Mouse (Mus musculus): Measurements from ENCODE around the gene Adamts12. TPM values are rescaled to one million over a fixed set of nuclear protein-coding genes. Genes with fewer than 3 reads are reported as not detected.
A peak's percentile ranks its signal among the peaks of the same experiment; 100 is the strongest.

Gene Adamts12
- 5.1 and 5.5 TPM in 2 replicates for polyA plus RNA-seq (2014; fragmentation: Nextera tagmentation; extraction: Ambion mirVana)

DNA sequence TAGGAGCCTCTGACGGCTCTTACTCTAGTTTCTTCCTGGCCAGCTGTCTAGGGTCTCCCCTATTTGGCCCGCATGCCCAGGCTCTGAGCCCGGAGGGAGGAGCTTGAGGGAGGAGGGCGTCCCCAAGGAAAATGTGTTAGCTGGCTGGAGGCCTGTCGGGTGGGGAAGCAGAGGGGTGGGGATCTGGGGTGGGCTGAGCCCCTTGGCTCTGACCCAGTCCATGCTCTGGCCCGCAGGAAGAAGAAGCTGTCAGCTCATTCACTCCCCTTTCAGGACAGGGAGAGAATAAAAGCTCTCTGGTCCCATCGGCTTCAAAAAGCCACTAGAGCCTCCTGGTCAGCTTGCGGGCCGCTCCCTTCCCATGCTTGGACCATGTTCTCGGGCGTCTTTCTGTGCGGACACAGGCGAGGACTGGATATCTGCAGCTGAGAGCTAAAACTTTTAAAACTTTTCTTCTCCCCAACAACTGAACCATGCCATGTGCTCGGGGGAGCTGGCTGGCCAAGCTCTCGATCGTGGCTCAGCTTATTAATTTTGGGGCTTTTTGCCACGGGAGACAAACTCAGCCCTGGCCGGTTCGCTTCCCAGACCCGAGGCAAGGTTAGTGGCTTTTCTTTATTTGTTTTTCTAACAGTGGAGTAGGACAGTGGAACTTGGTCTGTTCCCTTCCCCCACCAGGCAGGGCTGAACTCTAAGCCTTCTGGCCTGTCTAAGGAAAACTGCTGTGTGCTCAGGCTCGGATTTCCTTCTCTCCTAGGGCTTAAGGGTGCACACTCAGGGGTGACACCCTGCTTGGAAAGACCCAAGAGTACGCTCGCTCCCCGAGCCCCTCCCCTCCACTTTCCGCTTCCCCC is at the start of gene Adamts12:
TSS of gene Adamts12 (plus strand) at position 233 of the 854 bp plus-strand sequence.
- WGBS: 1% methylated on average over 25 of the region's 25 CpGs
- H3K36me3 ChIP-seq (ENCODE audit: control insufficient read depth, insufficient read depth, low read length): no peaks in the 10 kb centered on the region
- peak; percentile 87 for ATAC-seq (ENCODE audit: insufficient number of reproducible peaks, insufficient read depth, low FRiP score, low read depth)

DNA sequence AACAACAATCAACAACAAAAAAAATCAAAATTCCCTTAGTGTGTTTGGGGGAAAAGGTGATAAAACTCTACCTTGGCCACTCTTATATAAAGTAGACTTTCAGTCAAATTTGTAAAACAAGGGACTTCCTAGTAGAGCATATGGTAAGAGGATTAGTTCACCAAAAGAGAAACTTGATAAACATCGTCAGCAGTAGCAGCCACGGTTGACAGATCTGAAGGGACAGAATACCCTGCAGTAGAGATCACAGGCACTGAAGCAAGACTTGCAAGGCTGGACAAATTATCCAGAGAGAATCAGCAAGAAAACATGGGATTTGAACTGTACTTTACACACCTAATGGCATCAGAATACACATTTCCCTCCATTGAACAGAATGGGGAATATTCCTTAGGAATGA is 49.7 kb upstream of the Adamts12 start:
- Histone ChIP-seq H3K4me3 (ENCODE audit: low read depth, low read length) (no peak overlapping the region), H3K9me3 (ENCODE audit: control insufficient read depth, low read depth, low read length) (no peaks in the 10 kb centered on the region), H3K27me3 (ENCODE audit: control insufficient read depth, insufficient read depth, low read length) (no peaks in the 10 kb centered on the region), H3K9ac (replicated peaks; ENCODE audit: low read depth, low read length) (no peak overlapping the region), H3K4me2 (replicated peaks; ENCODE audit: low read depth, low read length) (no peak overlapping the region), H3K4me1 (ENCODE audit: control insufficient read depth, insufficient read depth, low read length) (no peaks in the 10 kb centered on the region), H3K36me3 (ENCODE audit: control insufficient read depth, insufficient read depth, low read length) (no peaks in the 10 kb centered on the region), H3K27ac (ENCODE audit: low read length) (no peak overlapping the region)
- no peak for ATAC-seq (ENCODE audit: insufficient number of reproducible peaks, insufficient read depth, low FRiP score, low read depth)
- WGBS: 64% methylated on average over 2 of the region's 2 CpGs

More for the DNA sequence above, at the start of gene Adamts12:
- H3K9me3 ChIP-seq (ENCODE audit: control insufficient read depth, low read depth, low read length): no peaks in the 10 kb centered on the region
- no peaks in the 10 kb centered on the region for H3K27me3 ChIP-seq (ENCODE audit: control insufficient read depth, insufficient read depth, low read length)
- H3K9ac ChIP-seq (replicated peaks; ENCODE audit: low read depth, low read length): peak within 1 kb of the TSS; percentile 42
- peak within 1 kb of the TSS; percentile 94 for H3K27ac ChIP-seq (ENCODE audit: low read length)
- H3K4me2 ChIP-seq (replicated peaks; ENCODE audit: low read depth, low read length): peak within 1 kb of the TSS; percentile 82
- peaks cover 5% of the 10 kb centered on the region; the same call in 1 of the 2 replicates for H3K4me1 ChIP-seq (ENCODE audit: control insufficient read depth, insufficient read depth, low read length)
- H3K4me3 ChIP-seq (ENCODE audit: low read depth, low read length): peak within 1 kb of the TSS; percentile 40

DNA sequence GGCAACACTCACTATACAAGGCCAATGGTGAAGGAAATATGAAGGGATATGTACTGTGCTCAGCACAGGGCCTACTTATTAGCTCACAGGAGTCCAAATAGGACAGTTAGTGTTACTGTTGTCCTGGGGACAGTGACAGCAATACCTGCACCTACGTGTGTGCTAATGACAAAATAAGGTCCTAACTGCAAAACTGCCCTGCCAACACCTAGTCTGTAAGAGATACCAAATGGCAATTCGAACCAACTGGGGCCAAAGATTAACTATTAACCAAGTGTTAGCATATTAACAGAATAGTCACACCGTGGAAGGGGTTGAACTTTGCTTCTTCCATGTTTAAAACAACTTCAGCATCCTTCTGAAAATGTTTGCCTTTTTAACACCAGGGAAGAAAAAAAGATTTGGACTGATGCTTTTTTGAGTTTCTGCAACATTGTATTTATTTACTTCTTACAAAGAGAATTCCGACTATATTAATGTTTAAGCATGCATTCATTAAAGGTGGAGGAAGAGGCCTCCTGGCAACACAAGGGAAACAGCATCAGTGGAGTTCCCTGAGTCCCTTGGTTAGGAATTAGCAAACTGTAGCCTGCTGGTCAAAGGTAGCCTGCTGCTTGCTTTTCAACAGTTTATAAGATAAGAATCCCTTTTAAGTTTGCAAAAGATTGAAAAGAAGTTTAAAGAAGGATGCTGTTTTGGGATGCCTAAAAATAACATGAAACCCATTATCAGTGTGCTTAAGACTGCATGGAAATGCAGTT is 37.6 kb upstream of the Adamts12 start:
- ATAC-seq (ENCODE audit: insufficient number of reproducible peaks, insufficient read depth, low FRiP score, low read depth): no peak
- Histone ChIP-seq H3K27me3 (ENCODE audit: control insufficient read depth, insufficient read depth, low read length) (no peaks in the 10 kb centered on the region), H3K4me2 (replicated peaks; ENCODE audit: low read depth, low read length) (no peak overlapping the region), H3K9ac (replicated peaks; ENCODE audit: low read depth, low read length) (no peak overlapping the region), H3K27ac (ENCODE audit: low read length) (no peak overlapping the region), H3K9me3 (ENCODE audit: control insufficient read depth, low read depth, low read length) (no peaks in the 10 kb centered on the region), H3K36me3 (ENCODE audit: control insufficient read depth, insufficient read depth, low read length) (no peaks in the 10 kb centered on the region), H3K4me1 (ENCODE audit: control insufficient read depth, insufficient read depth, low read length) (no peaks in the 10 kb centered on the region), H3K4me3 (ENCODE audit: low read depth, low read length) (no peak overlapping the region)
- 61% methylated on average over 4 of the region's 4 CpGs for whole genome bisulfite sequencing

DNA sequence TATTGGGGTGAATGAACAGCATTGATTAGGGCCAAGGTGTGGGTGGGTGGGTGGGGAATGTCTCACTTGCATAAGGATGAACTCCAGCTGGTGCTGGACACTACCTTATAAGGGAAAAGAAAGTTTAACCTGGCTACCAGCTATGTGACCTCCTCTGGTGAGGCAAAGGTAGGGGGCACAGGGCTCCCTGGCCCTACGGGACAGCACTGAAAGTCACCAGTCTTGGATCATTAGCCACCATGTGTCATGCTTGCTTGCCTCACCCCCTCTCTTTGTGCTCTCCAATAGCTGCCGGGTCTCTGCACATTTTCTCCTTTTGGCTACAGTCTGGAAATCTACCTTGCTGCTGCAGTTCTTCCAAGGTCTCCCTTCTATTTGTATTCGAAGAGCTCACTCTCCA is 34.4 kb upstream of the Adamts12 start:
- no peaks in the 10 kb centered on the region for H3K4me1 ChIP-seq (ENCODE audit: control insufficient read depth, insufficient read depth, low read length)
- peaks cover 6% of the 10 kb centered on the region; the same call in 1 of the 2 replicates for H3K27me3 ChIP-seq (ENCODE audit: control insufficient read depth, insufficient read depth, low read length)
- H3K9ac ChIP-seq (replicated peaks; ENCODE audit: low read depth, low read length): no peak overlapping the region
- no peak overlapping the region for H3K4me3 ChIP-seq (ENCODE audit: low read depth, low read length)
- no peak overlapping the region for H3K4me2 ChIP-seq (replicated peaks; ENCODE audit: low read depth, low read length)
- no peak for ATAC-seq (ENCODE audit: insufficient number of reproducible peaks, insufficient read depth, low FRiP score, low read depth)
- no peaks in the 10 kb centered on the region for H3K9me3 ChIP-seq (ENCODE audit: control insufficient read depth, low read depth, low read length)
- no peaks in the 10 kb centered on the region for H3K36me3 ChIP-seq (ENCODE audit: control insufficient read depth, insufficient read depth, low read length)
- H3K27ac ChIP-seq (ENCODE audit: low read length): no peak overlapping the region
- 74% methylated on average over 3 of the region's 3 CpGs for WGBS

DNA sequence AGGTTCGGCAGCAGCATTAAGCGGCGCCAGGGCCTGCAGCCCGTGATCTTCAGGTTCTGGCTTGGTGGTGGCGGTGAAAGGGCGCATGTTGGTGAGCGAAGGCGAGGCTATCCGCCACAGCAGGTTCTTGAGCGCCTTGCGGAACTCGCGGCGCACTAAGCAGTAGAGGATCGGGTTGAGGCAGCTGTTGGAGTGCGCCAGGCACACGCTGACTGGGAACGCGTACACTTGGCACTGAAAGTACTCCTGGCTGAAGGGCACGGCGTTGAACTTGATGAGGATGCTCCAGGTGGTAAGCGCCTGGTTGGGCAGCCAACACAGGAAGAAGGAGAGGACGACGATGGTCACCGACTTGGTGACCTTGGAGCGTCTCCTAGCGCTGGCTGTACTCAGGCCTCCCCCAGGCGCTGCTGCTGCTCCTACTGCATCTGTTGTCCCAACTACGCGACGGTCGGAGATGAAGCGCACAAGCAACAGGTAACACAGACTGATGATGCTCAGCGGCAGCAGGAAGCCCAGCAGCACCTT is 28.6 kb upstream of the Adamts12 start:
- Histone ChIP-seq H3K4me3 (ENCODE audit: low read depth, low read length) (peak overlapping the region; percentile 28), H3K9me3 (ENCODE audit: control insufficient read depth, low read depth, low read length) (no peaks in the 10 kb centered on the region), H3K27ac (ENCODE audit: low read length) (no peak overlapping the region), H3K4me1 (ENCODE audit: control insufficient read depth, insufficient read depth, low read length) (peaks cover 15% of the 10 kb centered on the region; the same call in 1 of the 2 replicates), H3K9ac (replicated peaks; ENCODE audit: low read depth, low read length) (no peak overlapping the region), H3K4me2 (replicated peaks; ENCODE audit: low read depth, low read length) (peak overlapping the region; percentile 55), H3K27me3 (ENCODE audit: control insufficient read depth, insufficient read depth, low read length) (peaks cover 37% of the 10 kb centered on the region), H3K36me3 (ENCODE audit: control insufficient read depth, insufficient read depth, low read length) (no peaks in the 10 kb centered on the region)
- no peak for ATAC-seq (ENCODE audit: insufficient number of reproducible peaks, insufficient read depth, low FRiP score, low read depth)
- 6% methylated on average over 34 of the region's 34 CpGs for WGBS

DNA sequence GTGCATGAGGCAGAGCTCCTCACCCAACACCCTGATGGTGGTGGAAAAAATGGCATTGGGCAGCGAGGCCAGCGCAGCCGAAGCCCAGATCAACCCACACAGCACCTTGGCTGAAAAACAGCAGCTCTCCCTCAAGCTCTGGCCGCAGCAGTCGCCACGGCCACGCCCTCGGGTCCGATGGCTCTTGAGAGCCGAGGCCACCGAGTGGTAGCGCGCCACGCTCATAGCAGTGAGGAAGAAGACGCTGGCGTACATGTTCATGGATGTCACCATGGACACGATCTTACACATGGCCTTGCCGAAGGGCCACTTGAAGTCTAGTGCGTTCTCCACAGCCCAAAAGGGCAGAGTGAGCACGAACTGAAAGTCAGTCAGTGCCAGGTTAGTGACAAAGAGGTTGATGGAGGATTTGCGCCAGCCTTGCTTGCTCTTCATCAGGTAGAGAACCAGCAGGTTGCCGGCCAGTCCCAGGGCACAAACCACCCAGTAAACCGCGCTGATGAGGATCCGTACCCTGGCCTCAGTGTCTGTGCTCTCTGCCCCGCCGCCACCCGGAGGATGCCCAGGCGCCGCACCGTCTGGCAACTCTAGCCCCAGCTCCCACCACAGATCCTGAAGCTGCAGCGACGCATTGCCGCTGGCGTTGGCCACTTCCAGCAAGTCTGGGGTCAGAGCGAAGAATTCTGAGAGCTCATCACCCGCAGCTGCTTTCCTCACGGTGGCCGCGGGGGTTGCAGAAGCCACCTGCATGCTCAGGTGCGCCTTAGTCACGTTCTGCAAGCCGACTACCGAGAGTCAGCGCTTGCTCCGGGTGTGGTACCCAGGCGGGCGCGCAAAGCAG is 27.8 kb upstream of the Adamts12 start:
- Histone ChIP-seq H3K4me3 (ENCODE audit: low read depth, low read length) (peak overlapping the region; percentile 28), H3K4me1 (ENCODE audit: control insufficient read depth, insufficient read depth, low read length) (peaks cover 15% of the 10 kb centered on the region; the same call in 1 of the 2 replicates), H3K4me2 (replicated peaks; ENCODE audit: low read depth, low read length) (peak overlapping the region; percentile 55), H3K27me3 (ENCODE audit: control insufficient read depth, insufficient read depth, low read length) (peaks cover 37% of the 10 kb centered on the region), H3K9me3 (ENCODE audit: control insufficient read depth, low read depth, low read length) (no peaks in the 10 kb centered on the region), H3K36me3 (ENCODE audit: control insufficient read depth, insufficient read depth, low read length) (no peaks in the 10 kb centered on the region), H3K27ac (ENCODE audit: low read length) (no peak overlapping the region), H3K9ac (replicated peaks; ENCODE audit: low read depth, low read length) (no peak overlapping the region)
- no peak for ATAC-seq (ENCODE audit: insufficient number of reproducible peaks, insufficient read depth, low FRiP score, low read depth)
- 2% methylated on average over 49 of the region's 49 CpGs for WGBS

DNA sequence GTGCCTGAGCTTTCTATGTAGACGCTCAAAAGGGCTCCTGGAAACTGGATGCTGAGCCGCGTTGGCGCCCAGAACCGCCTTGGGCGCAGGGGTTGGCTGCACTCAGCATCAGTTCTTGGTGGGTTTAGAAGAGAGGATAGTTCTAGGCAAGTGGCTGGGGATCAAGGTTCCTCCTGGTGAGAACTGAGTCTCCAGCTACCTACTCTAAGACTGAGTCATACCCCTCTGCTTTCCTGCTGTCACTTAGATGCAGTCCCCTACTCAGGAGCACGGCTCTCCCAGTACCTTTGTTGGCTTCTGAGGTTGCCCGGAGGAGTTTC is 27.3 kb upstream of the Adamts12 start:
- Histone ChIP-seq H3K9me3 (ENCODE audit: control insufficient read depth, low read depth, low read length) (no peaks in the 10 kb centered on the region), H3K36me3 (ENCODE audit: control insufficient read depth, insufficient read depth, low read length) (no peaks in the 10 kb centered on the region), H3K9ac (replicated peaks; ENCODE audit: low read depth, low read length) (no peak overlapping the region), H3K27me3 (ENCODE audit: control insufficient read depth, insufficient read depth, low read length) (peaks cover 37% of the 10 kb centered on the region), H3K27ac (ENCODE audit: low read length) (no peak overlapping the region), H3K4me3 (ENCODE audit: low read depth, low read length) (peak overlapping the region; percentile 28; the same call in 1 of the 2 replicates), H3K4me1 (ENCODE audit: control insufficient read depth, insufficient read depth, low read length) (peaks cover 15% of the 10 kb centered on the region; the same call in 1 of the 2 replicates), H3K4me2 (replicated peaks; ENCODE audit: low read depth, low read length) (peak overlapping the region; percentile 55; the same call in 1 of the 2 replicates)
- no peak for ATAC-seq (ENCODE audit: insufficient number of reproducible peaks, insufficient read depth, low FRiP score, low read depth)
- 5% methylated on average over 8 of the region's 8 CpGs for WGBS

DNA sequence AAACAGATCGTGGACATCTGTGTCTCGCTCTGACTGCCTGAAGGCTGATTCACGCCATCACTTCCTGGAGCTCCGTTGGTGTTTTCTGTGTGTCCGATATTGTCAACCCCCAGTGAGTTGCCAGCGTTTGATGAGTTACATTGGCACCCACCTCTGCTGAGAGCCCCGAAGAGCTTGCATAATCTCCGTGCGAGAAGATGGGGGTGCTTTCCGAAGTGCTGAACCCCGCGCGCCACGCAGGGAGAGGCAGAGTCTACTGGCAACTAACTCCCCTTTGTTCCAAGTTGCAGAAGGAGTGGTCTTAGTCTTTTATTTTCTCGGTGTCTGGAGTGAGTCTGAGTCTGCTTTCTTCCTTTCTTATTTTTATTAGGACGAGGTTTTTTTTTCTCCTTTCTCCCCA is 26.9 kb upstream of the Adamts12 start, which contains the start of gene Rxfp3:
TSS of gene Rxfp3 (minus strand) at position 281 of the 400 bp plus-strand sequence.
- H3K9ac ChIP-seq (replicated peaks; ENCODE audit: low read depth, low read length): no peak within 1 kb of the TSS
- peak within 1 kb of the TSS; percentile 55 for H3K4me2 ChIP-seq (replicated peaks; ENCODE audit: low read depth, low read length)
- no peaks in the 10 kb centered on the region for H3K36me3 ChIP-seq (ENCODE audit: control insufficient read depth, insufficient read depth, low read length)
- no peak for ATAC-seq (ENCODE audit: insufficient number of reproducible peaks, insufficient read depth, low FRiP score, low read depth)
- peak within 1 kb of the TSS; percentile 28 for H3K4me3 ChIP-seq (ENCODE audit: low read depth, low read length)
- H3K9me3 ChIP-seq (ENCODE audit: control insufficient read depth, low read depth, low read length): no peaks in the 10 kb centered on the region
- 4% methylated on average over 16 of the region's 16 CpGs for WGBS
- H3K27ac ChIP-seq (ENCODE audit: low read length): no peak within 1 kb of the TSS
- peaks cover 37% of the 10 kb centered on the region for H3K27me3 ChIP-seq (ENCODE audit: control insufficient read depth, insufficient read depth, low read length)
- peaks cover 15% of the 10 kb centered on the region; the same call in 1 of the 2 replicates for H3K4me1 ChIP-seq (ENCODE audit: control insufficient read depth, insufficient read depth, low read length)
